In the genomic region with DNA sequence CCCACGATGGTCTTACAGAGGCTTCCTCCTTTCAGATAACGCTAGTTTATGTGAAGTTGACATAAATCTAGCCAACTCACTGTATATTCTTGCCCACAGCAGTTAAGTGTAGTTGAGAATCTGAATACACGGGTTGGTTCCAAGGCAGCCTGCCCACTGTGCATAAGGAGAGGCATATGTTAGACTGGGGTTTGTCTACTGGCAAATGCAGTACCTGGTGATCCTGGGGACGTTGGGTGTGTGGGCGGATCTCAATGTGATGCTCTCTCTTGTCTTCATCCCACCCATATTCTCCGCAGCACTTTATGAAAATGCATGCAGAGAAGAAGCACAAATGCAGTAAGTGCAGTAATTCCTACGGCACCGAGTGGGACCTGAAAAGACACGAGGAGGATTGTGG, we compare ENCODE assay signal across 13 mouse cellular contexts. TPM values are rescaled to one million over a fixed set of nuclear protein-coding genes. Genes with fewer than 3 reads are reported as not detected.
DNase-seq lines count a peak whose midpoint lies in the region.
"Had no signal": no experiment of that assay in that cellular context is flagged by ENCODE, and none has a peak within 500 bp of the region (broad histone marks: within the 10 kb centered on the region; RNA-seq: fewer than 3 reads in every experiment).

No protein-coding gene starts in this region.

- intact Hi-C loops in left cerebral cortex, postnatal 36 days (cut with DNase I), result no loop called here
- intact Hi-C loops in gastrocnemius, postnatal 36 days (cut with DNase I), result no loop called here

- peak; percentile 89 for DNase-seq in right cerebral cortex, adult 18-20 months
- DNase-seq in right cerebral cortex, postnatal 4 days, result no peak
- peak; percentile 23 to 65 for DNase-seq in layer of hippocampus, postnatal 25 days (ENCODE audit: extremely low spot score in 1 of 2, low spot score in 1 of 2)
- peak; percentile 84 to 89 for DNase-seq in left cerebral cortex, postnatal 36 days (ENCODE audit: low spot score in 2 of 2)
- DNase-seq in gastrocnemius, postnatal 36 days, result no peak
- no peak for DNase-seq in cerebellum, adult 11 months
- no peak for DNase-seq in lung, postnatal 25 days (ENCODE audit: low spot score)
- no peak for DNase-seq in adrenal gland, postnatal 25 days
- DNase-seq: gastrocnemius, adult 2 months; heart, adult 2 months; kidney, postnatal 25 days; liver, postnatal 0 days; lung, postnatal 36 days had no signal

RNA-seq across cellular contexts. Expression of gene Atmin, which starts 11.2 kb away (rescaled TPM):
- total RNA-seq in layer of hippocampus, postnatal 25 days (2021), result 10 to 100 TPM; 37.0 to 42.9 TPM
- total RNA-seq in left cerebral cortex, postnatal 36 days (2021), result 10 to 100 TPM; 63.3 to 66.0 TPM
- total RNA-seq in gastrocnemius, postnatal 36 days (2021), result 10 to 100 TPM; 16.9 to 18.9 TPM
- 20.6 and 23.8 TPM in 2 replicates for total RNA-seq in adrenal gland, postnatal 25 days (2021)

RNA-seq across cellular contexts. Expression of gene 1700030J22Rik, which starts 24.3 kb away (rescaled TPM):
- 1 to 10 TPM; 8.1 to 8.5 TPM for total RNA-seq in layer of hippocampus, postnatal 25 days (2021)
- 10 to 100 TPM; 13.5 TPM for total RNA-seq in left cerebral cortex, postnatal 36 days (2021)
- under 1 TPM; 0.18 to 0.27 TPM for total RNA-seq in gastrocnemius, postnatal 36 days (2021)
- 2.2 and 3.8 TPM in 2 replicates for total RNA-seq in adrenal gland, postnatal 25 days (2021)

RNA-seq across cellular contexts. Expression of gene Cenpn, which starts 32.9 kb away (rescaled TPM):
- total RNA-seq in layer of hippocampus, postnatal 25 days (2021), result 1 to 10 TPM; 1.2 to 1.3 TPM
- 1 to 10 TPM; 1.1 to 1.5 TPM for total RNA-seq in left cerebral cortex, postnatal 36 days (2021)
- under 1 TPM; 0.56 to 0.64 TPM for total RNA-seq in gastrocnemius, postnatal 36 days (2021)
- total RNA-seq in adrenal gland, postnatal 25 days (2021), result 7.4 and 9.6 TPM in 2 replicates

RNA-seq across cellular contexts. Expression of gene Cmc2, which starts 33.2 kb away (rescaled TPM):
- 10 to 100 TPM; 13.2 to 17.6 TPM for total RNA-seq in layer of hippocampus, postnatal 25 days (2021)
- 10 to 100 TPM; 19.6 to 20.8 TPM for total RNA-seq in left cerebral cortex, postnatal 36 days (2021)
- total RNA-seq in gastrocnemius, postnatal 36 days (2021), result 10 to 100 TPM; 23.1 to 30.7 TPM
- 50.7 and 55.5 TPM in 2 replicates for total RNA-seq in adrenal gland, postnatal 25 days (2021)

RNA-seq across cellular contexts. Expression of gene Gcsh, which starts 38.9 kb away (rescaled TPM):
- 10 to 100 TPM; 42.0 to 45.7 TPM for total RNA-seq in layer of hippocampus, postnatal 25 days (2021)
- 10 to 100 TPM; 33.2 to 43.7 TPM for total RNA-seq in left cerebral cortex, postnatal 36 days (2021)
- total RNA-seq in gastrocnemius, postnatal 36 days (2021), result 10 to 100 TPM; 35.7 to 39.4 TPM
- total RNA-seq in adrenal gland, postnatal 25 days (2021), result 93.1 and 118 TPM in 2 replicates

Comparison
In these comparisons a context has a peak if more than half of its experiments do, and no peak if none do; other contexts are left out.
1. DNase-seq: peak in right cerebral cortex, adult 18-20 months (single experiment), layer of hippocampus, postnatal 25 days (2 of 2) and left cerebral cortex, postnatal 36 days (2 of 2); none in right cerebral cortex, postnatal 4 days (single experiment), gastrocnemius, postnatal 36 days (0 of 2), cerebellum, adult 11 months (single experiment), lung, postnatal 25 days (single experiment) and adrenal gland, postnatal 25 days (single experiment).